Mouse (Mus musculus) urinary bladder, postnatal 10 days (tissue): ENCODE data around the gene Slc41a2.

Experiments used
- DNase-seq: peaks from one replicate; pipeline ENCODE4 v3.0.0; 2022; ENCODE audit warnings: low spot score

Slc41a2 gene

GRCm38 (mm10) chr10:83220847-83221246 is 116.8 kb downstream of the Slc41a2 start:
- DNase-seq, result no peak

- no peak for DNase-seq
These were observed 117.5 kb downstream of the Slc41a2 start for GRCm38 (mm10) chr10:83220217-83220616.

GRCm38 (mm10) chr10:83219729-83220128 is 118.0 kb downstream of the Slc41a2 start:
- DNase-seq, result no peak

- DNase-seq, result no peak
These were observed 118.9 kb downstream of the Slc41a2 start for GRCm38 (mm10) chr10:83218778-83219177.

GRCm38 (mm10) chr10:83217256-83217655 is 120.4 kb downstream of the Slc41a2 start:
- no peak for DNase-seq

GRCm38 (mm10) chr10:83215559-83215958 is 122.1 kb downstream of the Slc41a2 start:
- DNase-seq, result no peak

- no peak for DNase-seq
These were observed 125.1 kb downstream of the Slc41a2 start for GRCm38 (mm10) chr10:83212618-83213017.

GRCm38 (mm10) chr10:83210968-83211583 is 126.6 kb downstream of the Slc41a2 start:
- DNase-seq, result no peak

- DNase-seq, result no peak
These were observed 127.6 kb downstream of the Slc41a2 start for GRCm38 (mm10) chr10:83210122-83210521.

- no peak for DNase-seq
These were observed 128.3 kb downstream of the Slc41a2 start for GRCm38 (mm10) chr10:83209388-83209787.

GRCm38 (mm10) chr10:83208436-83208835 is 129.2 kb downstream of the Slc41a2 start:
- DNase-seq, result no peak

- DNase-seq, result no peak
These were observed 134.6 kb downstream of the Slc41a2 start for GRCm38 (mm10) chr10:83202906-83203702.

- DNase-seq, result no peak
These were observed 136.2 kb downstream of the Slc41a2 start for GRCm38 (mm10) chr10:83201525-83201924.

GRCm38 (mm10) chr10:83199290-83199689 is 138.4 kb downstream of the Slc41a2 start:
- DNase-seq, result no peak

GRCm38 (mm10) chr10:83198692-83199091 is 139.0 kb downstream of the Slc41a2 start:
- DNase-seq, result no peak

GRCm38 (mm10) chr10:83197690-83198336 is 139.9 kb downstream of the Slc41a2 start:
- no peak for DNase-seq

- DNase-seq, result no peak
These were observed 145.7 kb downstream of the Slc41a2 start for GRCm38 (mm10) chr10:83191982-83192381.

- no peak for DNase-seq
These were observed 146.2 kb downstream of the Slc41a2 start for GRCm38 (mm10) chr10:83191476-83191875.

GRCm38 (mm10) chr10:83189071-83189470 is 148.6 kb downstream of the Slc41a2 start:
- no peak for DNase-seq

- DNase-seq, result no peak
These were observed 150.7 kb downstream of the Slc41a2 start for GRCm38 (mm10) chr10:83186984-83187383.

GRCm38 (mm10) chr10:83186167-83186566 is 151.5 kb downstream of the Slc41a2 start:
- no peak for DNase-seq

GRCm38 (mm10) chr10:83185121-83185520 is 152.6 kb downstream of the Slc41a2 start:
- DNase-seq, result no peak

- no peak for DNase-seq
These were observed 153.1 kb downstream of the Slc41a2 start for GRCm38 (mm10) chr10:83184480-83185069.
